Mouse (Mus musculus) neural tube, embryonic 11.5 days (tissue): Measurements from ENCODE around the gene Zc3hc1. TPM values are rescaled to one million over a fixed set of nuclear protein-coding genes. Genes with fewer than 3 reads are reported as not detected.
"Not testable (repeated sequence)": the region's sequence is repeated elsewhere in the genome, so short reads cannot be mapped to it uniquely, and the experiment has no call there.

ENCODE experiments used
- ATAC-seq: fragments of 200-750 bp; cut with Nextera tagmentation; 2 replicates; pipeline ENCODE4 v1.8.0; 2017; ENCODE audit warnings: moderate number of reproducible peaks, mild to moderate bottlenecking, moderate TSS enrichment, moderate library complexity; ENCODE audit not compliant: insufficient read depth, low FRiP score, low TSS enrichment
- DNase-seq: peaks from one replicate; pipeline ENCODE4 v3.0.0-alpha.2; 2015; ENCODE audit warnings: low spot score
- H3K27ac ChIP-seq: fragments of 300-500 bp; sonication (generic); 2 replicates; pipeline ENCODE4 v1.5.1; 2014; ENCODE audit warnings: low read depth, mild to moderate bottlenecking, low read length
- H3K27me3 ChIP-seq: fragments of 300-500 bp; sonication (generic); 2 replicates; pipeline ENCODE4 v1.6.1; 2014; ENCODE audit warnings: mild to moderate bottlenecking, low read length, mixed read lengths; ENCODE audit not compliant: control insufficient read depth, insufficient read depth
- H3K36me3 ChIP-seq: fragments of 300-500 bp; sonication (generic); 2 replicates; pipeline ENCODE4 v1.6.1; 2014; ENCODE audit warnings: mild to moderate bottlenecking, low read length, moderate library complexity, mixed read lengths; ENCODE audit not compliant: control insufficient read depth, insufficient read depth
- H3K4me1 ChIP-seq: fragments of 300-500 bp; sonication (generic); 2 replicates; pipeline ENCODE4 v1.6.1; 2014; ENCODE audit warnings: low read length, mixed read lengths; ENCODE audit not compliant: control insufficient read depth, insufficient read depth
- H3K4me2 ChIP-seq: fragments of 300-500 bp; sonication (generic); 2 replicates; pipeline ENCODE4 v1.6.1; 2014; ENCODE audit warnings: low read depth, mild to moderate bottlenecking, moderate library complexity
- H3K4me3 ChIP-seq: fragments of 300-500 bp; sonication (generic); 2 replicates; pipeline ENCODE4 v1.5.1; 2014; ENCODE audit warnings: low read depth, low read length
- H3K9ac ChIP-seq: fragments of 300-500 bp; sonication (generic); 2 replicates; pipeline ENCODE4 v1.6.1; 2014; ENCODE audit warnings: mild to moderate bottlenecking, low read length
- H3K9me3 ChIP-seq: fragments of 300-500 bp; sonication (generic); 2 replicates; pipeline ENCODE4 v1.6.1; 2016; ENCODE audit warnings: low read length; ENCODE audit not compliant: control insufficient read depth
- WGBS: fragments of 180-500 bp; shearing (Covaris S2); extraction: QIAGEN DNeasy Blood & Tissue Kit; methylation state at CpG from one replicate; pipeline ENCODE4 v1.1.7; 2014; 5-methylcytosine and 5-hydroxymethylcytosine counted together
- polyA plus RNA-seq: library from polyadenylated mRNA; unstranded; fragments of >200 nt; fragmentation: Nextera tagmentation; extraction: Ambion mirVana; gene quantifications from 2 replicates; pipeline ENCODE4 v1.2.1, GENCODE M21; 2014

Gene Zc3hc1
- polyA plus RNA-seq, 1 experiment from 2014 or later, result 72.3 TPM

DNA sequence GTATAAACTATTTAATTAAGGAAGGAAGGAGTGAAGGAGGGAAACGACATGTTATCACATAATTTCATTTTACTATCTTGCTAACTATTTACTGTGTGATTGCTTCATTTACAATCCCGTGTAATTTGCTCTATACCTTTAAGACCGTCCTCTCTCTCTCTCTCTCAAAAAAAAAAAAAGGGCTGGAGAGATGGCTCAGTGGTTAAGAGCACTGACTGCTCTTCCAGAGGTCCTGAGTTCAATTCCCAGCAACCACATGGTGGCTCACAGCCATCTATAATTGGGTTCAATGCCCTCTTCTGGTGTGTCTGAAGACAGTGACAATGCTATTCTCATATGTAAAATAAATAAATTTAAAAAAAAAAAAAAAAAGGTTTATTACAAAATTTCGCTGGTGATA, 557 bp downstream of the Zc3hc1 start:
- peak overlapping the region; percentile 33 for H3K4me2 ChIP-seq
- H3K9ac ChIP-seq, result peak overlapping the region; percentile 75
- not testable (repeated sequence) for DNase-seq, H3K27ac ChIP-seq, ATAC-seq, H3K9me3 ChIP-seq, H3K4me1 ChIP-seq, H3K27me3 ChIP-seq, H3K36me3 ChIP-seq
- WGBS, result 18% methylated on average over 4 of the region's 4 CpGs
- peak overlapping the region; percentile 73 for H3K4me3 ChIP-seq

DNA sequence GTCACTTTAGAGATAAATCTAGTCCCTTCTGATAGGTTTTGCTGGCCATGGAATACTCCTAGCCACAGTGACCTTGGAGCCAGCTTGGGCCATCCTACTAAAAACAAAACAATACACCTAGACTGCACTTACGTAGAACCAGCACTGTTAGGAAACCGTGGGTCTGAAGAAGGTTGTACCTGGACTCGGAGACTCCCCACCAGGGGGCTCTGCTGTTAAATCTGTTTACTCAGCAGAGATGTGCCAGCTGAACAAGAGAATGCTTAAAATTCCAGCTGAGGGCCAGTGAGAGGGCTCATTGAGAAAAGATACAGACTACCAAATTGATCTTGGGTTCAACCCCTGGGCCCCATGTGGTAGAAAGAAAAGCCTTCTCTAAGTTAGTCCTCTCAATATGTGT, 9.7 kb downstream of the Zc3hc1 start:
- ATAC-seq, result no peak
- H3K4me2 ChIP-seq, result no peak overlapping the region
- H3K9me3 ChIP-seq, result no peaks in the 10 kb centered on the region
- H3K9ac ChIP-seq, result no peak overlapping the region
- H3K36me3 ChIP-seq, result peaks cover 10% of the 10 kb centered on the region
- H3K4me3 ChIP-seq, result no peak overlapping the region
- no peaks in the 10 kb centered on the region for H3K4me1 ChIP-seq
- H3K27ac ChIP-seq, result no peak overlapping the region
- H3K27me3 ChIP-seq, result no peaks in the 10 kb centered on the region
- 74% methylated on average over 3 of the region's 3 CpGs for WGBS
- DNase-seq, result peak; percentile 35

DNA sequence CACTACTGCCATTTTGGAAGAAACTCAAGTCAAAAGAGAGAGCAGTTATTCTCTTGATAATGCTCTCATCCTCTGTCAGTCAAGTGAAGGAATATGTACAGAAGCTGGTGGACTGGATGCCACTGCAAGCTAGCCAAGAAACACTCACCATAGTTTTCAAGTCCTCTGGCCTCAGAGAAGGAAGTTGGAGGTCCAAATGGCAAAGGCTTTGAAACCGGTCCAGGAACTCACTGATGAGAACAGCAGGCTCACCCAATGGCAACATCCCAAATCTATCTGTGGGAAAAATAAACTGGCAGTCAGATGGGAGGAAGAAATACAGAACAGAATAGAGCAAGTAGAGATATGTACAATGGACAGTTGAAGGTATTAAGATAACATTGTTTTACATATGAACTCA, 15.0 kb downstream of the Zc3hc1 start:
- 100% methylated on average over 1 of the region's 1 CpGs for WGBS
- no peaks in the 10 kb centered on the region for H3K9me3 ChIP-seq
- no peak overlapping the region for H3K27ac ChIP-seq
- H3K4me1 ChIP-seq, result no peaks in the 10 kb centered on the region
- H3K9ac ChIP-seq, result no peak overlapping the region
- no peak overlapping the region for H3K4me2 ChIP-seq
- no peak overlapping the region for H3K4me3 ChIP-seq
- ATAC-seq, result no peak
- DNase-seq, result no peak
- no peaks in the 10 kb centered on the region for H3K27me3 ChIP-seq
- peaks cover 24% of the 10 kb centered on the region for H3K36me3 ChIP-seq

DNA sequence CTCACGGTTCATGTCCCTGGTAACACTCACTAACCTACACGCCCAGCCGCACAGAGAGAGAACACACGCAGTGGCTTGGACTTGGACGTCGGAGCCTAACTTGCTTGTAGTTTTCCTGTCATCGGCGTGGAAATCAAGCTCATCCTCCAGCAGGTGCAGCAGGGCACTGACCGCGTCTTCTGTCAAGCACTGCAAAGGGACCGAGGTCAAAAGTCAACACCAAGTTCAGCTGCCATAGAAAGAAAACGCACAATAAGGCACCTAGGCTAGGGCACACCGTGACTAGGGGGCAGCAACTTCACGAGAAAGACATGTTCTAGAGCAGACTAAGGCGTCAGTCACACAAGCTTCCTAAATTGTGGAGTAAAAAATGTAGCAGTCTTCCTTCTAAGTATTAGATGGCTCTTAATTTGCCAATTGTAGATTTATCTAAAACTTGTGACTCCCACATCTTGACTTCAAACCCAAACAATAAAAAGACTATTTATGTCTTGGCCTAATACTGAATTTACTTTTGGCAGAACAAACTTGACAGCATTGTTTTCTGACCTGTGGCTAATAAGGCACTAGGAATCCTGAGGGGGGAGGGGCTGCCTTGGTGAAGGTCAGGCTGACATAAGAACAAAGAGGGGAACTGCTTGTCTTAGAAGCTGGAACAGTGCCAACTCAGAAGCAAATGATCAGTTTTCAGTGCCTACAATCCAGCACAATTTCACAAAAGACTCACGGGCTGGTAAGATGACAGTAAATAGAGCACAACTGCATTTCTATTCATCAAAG, 15.9 kb downstream of the Zc3hc1 start:
- Histone ChIP-seq H3K9me3 (no peaks in the 10 kb centered on the region), H3K4me1 (no peaks in the 10 kb centered on the region), H3K27ac (no peak overlapping the region), H3K36me3 (peaks cover 24% of the 10 kb centered on the region), H3K9ac (no peak overlapping the region), H3K27me3 (no peaks in the 10 kb centered on the region), H3K4me2 (no peak overlapping the region), H3K4me3 (no peak overlapping the region)
- 88% methylated on average over 16 of the region's 16 CpGs for WGBS
- no peak for DNase-seq
- ATAC-seq, result no peak

DNA sequence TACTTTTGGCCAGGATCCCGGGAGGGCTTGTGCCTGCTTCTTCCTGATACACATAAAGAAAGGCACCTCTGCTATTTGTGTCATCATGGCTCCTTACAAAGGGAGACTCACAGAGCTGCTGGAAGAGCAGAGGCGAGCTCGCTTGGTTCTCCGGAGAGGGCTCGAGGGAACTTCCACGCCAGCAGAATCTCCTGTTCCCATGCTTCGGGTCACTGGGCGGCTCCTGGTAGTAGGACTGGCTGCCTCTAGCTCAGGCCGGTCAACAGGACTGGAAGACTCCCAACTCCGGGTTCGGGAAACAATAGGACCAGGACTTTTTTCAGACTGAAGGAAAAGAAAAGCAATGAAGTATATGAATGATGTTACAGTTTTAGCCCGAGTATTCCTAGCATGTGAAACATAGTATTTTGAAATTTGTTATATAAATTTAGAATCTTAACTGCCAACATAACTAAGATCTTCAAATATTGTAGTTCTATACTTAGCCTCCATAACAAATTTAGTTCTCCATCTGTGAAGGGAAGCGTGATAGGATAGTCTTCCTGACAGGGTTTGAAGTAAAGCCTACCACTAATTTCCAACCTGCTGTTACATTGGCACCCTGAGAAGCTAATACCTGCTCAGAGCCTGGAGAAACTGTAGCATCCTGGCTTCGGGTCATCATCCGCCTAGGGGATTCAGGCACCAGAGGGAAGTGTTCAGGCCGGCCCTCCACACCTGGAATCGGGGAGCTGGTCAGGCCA, 18.0 kb downstream of the Zc3hc1 start:
- Histone ChIP-seq H3K36me3 (peaks cover 28% of the 10 kb centered on the region), H3K4me2 (no peak overlapping the region), H3K9me3 (no peaks in the 10 kb centered on the region), H3K4me1 (no peaks in the 10 kb centered on the region), H3K27ac (no peak overlapping the region), H3K9ac (no peak overlapping the region), H3K27me3 (no peaks in the 10 kb centered on the region), H3K4me3 (no peak overlapping the region)
- DNase-seq (no peak), ATAC-seq (no peak)
- WGBS, result 94% methylated on average over 17 of the region's 17 CpGs

DNA sequence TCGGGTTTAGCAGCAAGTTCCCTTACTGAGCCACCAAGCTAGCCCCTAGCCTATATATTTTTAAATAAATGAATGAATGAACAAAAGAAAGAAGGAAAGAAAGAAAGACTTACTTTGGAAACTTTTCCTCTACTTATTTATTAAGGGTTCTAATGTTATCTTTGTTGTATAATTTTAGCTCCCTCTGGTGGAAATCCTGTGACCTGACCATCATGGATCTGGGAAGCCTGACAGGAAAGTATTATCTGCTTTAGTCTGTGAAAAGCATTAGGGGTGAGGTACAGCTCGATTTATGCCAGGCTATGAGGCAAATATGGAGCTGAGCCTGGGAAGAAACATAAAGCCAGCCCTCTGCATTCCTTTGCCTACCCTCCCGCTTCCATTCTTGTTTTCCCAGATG, 21.5 kb downstream of the Zc3hc1 start:
- DNase-seq (no peak), ATAC-seq (no peak)
- H3K9ac ChIP-seq, result no peak overlapping the region
- H3K27me3 ChIP-seq, result no peaks in the 10 kb centered on the region
- no peak overlapping the region for H3K27ac ChIP-seq
- H3K4me2 ChIP-seq, result no peak overlapping the region
- H3K9me3 ChIP-seq, result no peaks in the 10 kb centered on the region
- no peaks in the 10 kb centered on the region for H3K4me1 ChIP-seq
- peaks cover 26% of the 10 kb centered on the region for H3K36me3 ChIP-seq
- 89% methylated on average over 3 of the region's 3 CpGs for WGBS
- H3K4me3 ChIP-seq, result no peak overlapping the region

DNA sequence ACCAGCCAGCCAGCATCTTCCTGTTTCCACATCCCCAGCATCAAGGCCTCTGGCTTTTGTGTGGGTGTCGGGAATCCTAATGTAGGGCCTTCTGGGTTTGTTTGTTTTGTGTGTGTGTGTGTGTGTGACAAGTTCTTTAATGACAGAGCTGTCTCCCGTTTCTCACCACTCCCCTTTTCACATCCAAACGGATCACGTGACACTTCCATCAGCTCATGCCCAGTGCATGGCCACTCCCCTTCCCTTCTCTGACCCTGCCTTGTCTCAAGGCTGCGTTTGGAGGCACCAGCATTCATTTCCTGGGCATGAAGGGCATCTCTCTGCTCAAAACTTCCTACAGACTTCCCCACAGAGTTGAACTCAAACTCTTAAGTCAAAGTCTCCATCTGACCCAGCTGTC, 27.0 kb downstream of the Zc3hc1 start:
- H3K4me1 ChIP-seq, result no peaks in the 10 kb centered on the region
- DNase-seq, result no peak
- WGBS, result 47% methylated on average over 5 of the region's 5 CpGs
- H3K4me3 ChIP-seq, result no peak overlapping the region
- no peaks in the 10 kb centered on the region for H3K9me3 ChIP-seq
- H3K36me3 ChIP-seq, result peaks cover 7% of the 10 kb centered on the region
- no peak overlapping the region for H3K9ac ChIP-seq
- H3K27ac ChIP-seq, result no peak overlapping the region
- no peak for ATAC-seq
- H3K4me2 ChIP-seq, result no peak overlapping the region
- H3K27me3 ChIP-seq, result no peaks in the 10 kb centered on the region

DNA sequence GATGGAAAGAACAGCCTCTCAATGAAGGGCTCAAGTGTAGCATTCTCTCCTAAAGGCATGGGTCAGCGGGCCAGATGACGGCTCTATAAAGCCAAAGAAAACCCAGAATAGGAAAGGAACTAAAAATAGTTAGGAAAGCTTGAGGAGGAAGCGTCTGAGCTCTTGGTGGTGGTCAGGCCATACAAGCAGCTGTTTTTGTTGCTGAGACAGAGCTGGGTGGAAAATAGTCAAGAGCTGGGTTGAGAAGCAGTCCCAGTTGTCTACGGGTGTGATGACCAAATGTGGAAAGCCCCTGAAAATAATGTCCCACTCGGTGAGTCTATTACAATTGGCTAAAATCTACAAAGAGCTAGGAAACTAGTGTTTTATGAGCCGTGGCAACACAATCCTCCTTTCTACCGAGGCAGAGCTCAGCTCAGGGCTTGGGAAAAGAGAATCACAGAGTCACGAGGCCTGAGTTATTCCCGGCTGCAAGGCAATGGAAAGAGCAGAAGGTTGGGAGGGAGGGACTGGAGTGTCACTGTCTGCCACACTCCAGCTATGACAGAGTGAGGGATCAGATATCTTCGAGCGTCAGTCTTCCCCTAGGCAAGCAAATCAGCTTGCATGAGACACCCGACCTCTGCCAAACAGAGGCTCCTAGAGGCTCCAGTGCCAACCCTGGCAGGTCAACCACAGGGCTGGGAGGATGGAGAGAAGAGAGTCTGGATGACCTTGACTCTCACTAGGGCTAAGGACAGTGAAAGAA, 30.9 kb downstream of the Zc3hc1 start:
- Histone ChIP-seq H3K27me3 (no peaks in the 10 kb centered on the region), H3K4me1 (no peaks in the 10 kb centered on the region), H3K9me3 (no peaks in the 10 kb centered on the region), H3K9ac (no peak overlapping the region), H3K4me2 (no peak overlapping the region), H3K36me3 (peaks cover 2% of the 10 kb centered on the region; the same call in 1 of the 2 replicates), H3K27ac (no peak overlapping the region), H3K4me3 (no peak overlapping the region)
- DNase-seq (no peak), ATAC-seq (no peak)
- WGBS, result 68% methylated on average over 12 of the region's 12 CpGs
